Mouse (Mus musculus): Measurements from ENCODE around the gene Prl8a2.

The Prl8a2 gene

DNA sequence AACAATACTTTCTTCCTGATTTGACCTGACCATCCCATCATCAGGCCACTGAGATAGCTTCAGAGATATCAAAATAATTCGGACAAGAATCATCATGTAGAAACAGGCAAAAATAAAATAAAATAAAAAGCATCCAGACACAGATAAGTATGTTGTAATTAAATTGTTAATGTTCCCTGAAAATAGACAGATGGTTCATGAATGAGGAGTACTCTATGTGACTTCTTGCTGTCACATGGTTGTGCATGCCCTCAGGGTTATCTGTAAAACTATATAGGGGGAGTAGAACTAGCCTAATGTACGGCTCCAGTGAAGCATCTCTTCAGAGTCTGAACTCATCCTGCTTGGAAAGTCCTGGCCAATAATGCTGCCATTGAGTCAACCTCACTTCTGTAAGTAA is at the start of gene Prl8a2:
TSS of gene Prl8a2 (plus strand) at position 301 of the 400 bp plus-strand sequence.
- DNase-seq (ENCODE audit: low read depth, low spot score), result no peak

DNA sequence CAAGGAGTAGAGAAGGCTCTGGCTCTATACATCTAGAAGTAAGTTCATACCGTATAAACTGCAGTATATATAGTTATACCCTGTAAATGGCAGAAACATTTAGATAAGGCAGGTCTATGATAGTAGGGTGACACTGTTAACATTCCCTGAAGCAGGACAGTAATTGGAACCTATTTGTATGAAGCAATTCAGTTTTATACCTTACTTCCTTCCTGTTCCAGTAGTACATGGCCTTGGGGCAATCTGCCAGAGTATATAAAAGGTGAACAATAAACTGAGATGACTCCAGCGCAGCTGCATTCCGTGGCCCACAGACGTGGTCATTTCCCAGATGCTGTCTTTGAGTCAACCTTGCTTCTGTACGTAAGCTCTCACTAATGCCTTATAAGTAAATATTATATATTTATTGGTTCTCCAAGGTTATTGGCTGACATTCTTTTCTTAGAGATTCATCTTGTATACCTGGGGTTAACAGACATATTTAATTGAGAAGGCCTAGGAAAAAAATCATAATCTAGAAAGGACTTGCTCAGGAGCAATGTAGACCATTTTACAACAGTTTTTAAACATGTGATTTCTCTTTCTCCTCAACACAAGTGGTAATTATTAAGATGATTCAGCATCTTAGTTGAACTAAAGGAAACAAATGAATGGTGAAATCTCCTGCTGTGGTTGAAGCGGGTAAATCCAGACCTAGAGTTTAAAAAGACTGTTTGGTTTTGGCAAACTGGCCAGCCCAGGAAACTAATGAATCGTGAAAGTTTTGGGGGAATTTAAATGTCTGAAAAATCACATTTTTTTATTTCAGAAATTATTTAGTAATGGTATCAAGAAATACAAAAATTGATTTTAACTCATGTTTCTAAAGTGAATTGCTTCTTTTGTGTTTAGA is 32.9 kb upstream of the Prl8a2 start, which contains the start of gene Prl6a1:
TSS of gene Prl6a1 (plus strand) at position 294 of the 892 bp plus-strand sequence.
- DNase-seq (ENCODE audit: low read depth, low spot score), result no peak

DNA sequence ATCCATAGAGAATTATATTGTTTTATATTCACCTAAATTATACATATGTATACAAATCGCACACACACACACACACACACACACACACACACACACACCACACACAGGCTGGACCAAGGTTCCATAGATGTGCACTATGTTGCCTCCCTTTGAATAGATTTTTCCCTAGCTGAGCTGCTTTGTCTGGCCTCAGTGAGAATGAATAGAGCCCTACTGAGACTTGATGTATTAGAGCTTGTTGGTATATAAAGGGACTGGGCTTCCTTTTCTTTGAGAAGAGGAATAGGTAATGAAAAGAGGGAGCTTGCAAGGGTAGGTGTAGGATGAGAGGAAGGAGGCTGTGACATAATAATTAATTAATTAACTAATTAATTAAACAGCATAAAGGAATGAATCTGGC is 10.5 kb upstream of the Prl8a2 start:
- no peak for DNase-seq (ENCODE audit: low read depth, low spot score)

DNA sequence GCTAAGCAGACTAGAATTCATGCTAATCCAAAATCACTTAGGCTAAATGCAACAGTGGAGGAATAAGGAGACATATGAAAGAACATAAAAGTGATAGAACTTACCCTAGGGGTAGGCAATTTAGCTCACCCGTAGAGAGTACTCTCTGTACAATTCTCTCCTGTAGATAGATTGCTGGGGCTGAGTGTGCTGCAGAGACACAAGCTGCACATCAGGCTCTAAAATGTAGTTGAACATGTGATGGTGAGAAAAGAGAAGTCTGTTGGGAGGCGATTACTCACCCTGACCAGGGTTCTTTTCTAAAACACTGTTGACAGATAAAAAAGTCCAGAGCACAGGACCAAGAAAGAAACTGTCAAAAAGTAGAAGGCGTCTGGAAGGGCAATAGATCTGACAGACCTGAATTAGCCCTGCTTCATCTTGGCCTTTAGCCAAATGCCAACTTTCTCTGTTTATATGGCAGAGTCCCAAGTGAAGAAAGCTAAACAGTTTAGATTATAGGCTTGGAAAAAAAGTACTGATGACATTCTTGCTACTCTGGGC is 2.7 kb upstream of the Prl8a2 start:
- no peak for DNase-seq (ENCODE audit: low read depth, low spot score)

DNA sequence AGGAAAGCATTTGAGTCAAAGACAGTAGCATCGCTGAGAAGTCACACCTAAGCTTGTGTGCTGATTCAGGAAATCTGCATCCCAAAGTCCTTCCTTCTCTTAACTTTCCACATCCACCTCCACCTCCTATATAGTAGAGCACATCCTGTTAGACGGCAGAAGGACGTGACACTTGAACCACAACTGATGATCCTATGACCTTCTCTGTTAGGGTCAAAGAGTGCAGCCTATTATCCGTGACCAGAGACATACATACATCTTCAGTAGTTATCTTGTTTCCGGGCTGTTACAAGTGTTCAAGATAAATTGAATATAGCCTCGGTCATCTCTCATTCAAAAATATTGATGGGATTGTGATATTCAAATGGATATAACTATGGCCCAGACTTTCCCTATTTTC is 45.3 kb downstream of the Prl8a2 start, which contains the start of gene Prl2b1:
TSS of gene Prl2b1 (minus strand) at position 101 of the 400 bp plus-strand sequence.
- no peak for DNase-seq (ENCODE audit: low read depth, low spot score)

DNA sequence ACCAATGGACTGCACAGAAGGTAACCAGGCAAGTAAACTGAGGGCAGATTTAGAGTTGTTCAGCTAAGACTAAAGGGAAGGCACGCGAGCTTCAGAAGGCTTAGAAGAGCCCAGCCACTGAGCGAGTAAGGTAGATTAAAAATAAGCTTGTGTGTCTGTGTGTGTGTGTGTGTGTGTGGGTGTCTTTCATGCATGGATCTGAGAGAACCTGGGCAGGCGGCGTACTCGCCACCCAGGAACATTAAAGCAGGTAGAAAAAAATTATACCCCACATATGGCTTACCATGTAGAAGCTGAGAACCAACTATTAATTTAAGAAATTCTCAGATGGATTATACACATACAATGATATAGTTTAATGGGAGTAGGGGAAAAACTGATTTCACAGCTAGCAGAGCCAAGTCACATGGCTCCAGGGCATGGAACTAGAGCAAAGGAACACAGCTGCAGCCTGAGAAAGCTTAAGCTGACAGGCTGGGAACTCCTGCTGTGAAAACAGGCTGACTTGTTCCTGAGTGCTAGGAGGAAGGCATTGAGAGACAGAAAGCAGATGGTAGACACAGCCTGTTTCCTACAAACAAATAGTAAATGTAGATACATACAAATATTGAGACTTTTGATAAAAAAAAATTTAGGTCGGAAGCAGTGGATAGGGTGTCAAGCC is 53.7 kb downstream of the Prl8a2 start:
- no peak for DNase-seq (ENCODE audit: low read depth, low spot score)
